Mouse (Mus musculus) testis, postnatal 10 days (tissue): Measurements from ENCODE around the gene Ankrd17.

Experiments
- DNase-seq: peaks from one replicate; pipeline ENCODE4 v3.0.0; 2021; ENCODE audit warnings: low spot score

Ankrd17 gene

DNA sequence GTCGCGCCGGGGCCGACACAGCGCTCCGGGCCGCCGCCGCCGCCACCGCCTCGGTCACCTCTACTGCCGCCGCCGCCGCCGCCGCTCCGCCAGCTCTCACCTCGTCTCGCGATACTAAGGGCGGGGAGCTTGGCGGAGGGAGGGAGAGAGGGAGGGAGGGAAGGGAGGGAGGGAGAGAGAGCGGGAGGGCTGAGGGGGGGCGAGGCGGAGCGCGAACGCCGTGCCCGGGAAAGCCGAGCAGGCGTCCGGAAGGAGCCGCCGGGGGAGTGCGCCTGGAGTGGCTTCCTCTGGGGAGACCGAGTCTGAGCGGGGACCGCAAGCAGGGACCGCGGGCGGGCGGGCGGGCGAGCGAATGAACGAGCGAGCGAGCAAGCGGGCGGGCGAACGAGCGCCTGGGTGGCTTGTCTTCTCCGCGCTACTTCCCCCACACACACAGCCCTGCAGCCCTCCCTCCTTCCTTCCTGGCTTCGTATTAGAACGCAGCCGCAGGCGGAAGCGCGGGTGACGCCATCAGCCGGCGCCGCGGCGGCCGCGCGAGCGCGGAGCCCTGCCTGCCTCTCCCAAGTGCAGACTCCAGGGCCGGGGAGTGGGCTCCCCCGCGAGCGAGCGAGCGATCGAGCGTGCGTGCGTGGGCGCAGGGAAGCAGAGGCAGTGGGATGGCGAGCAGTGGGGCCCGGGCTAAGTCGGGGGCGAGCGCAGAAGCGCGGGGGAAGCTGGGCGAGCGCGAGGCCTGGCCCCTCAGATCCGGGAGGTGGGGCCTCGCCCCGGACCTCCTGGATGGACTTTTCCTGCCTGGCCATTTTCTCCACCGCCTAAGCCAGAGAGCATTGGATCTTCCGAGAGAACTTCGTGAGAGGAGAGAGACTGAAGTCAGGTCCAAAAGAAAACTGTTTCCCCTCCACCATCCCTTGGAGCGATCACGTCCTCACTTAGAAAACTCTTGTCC, at the start of gene Ankrd17:
Gene Ankrd17, minus strand, starts transcription at position 457 of the 946 bp plus-strand sequence.
- peak; percentile 93 for DNase-seq

DNA sequence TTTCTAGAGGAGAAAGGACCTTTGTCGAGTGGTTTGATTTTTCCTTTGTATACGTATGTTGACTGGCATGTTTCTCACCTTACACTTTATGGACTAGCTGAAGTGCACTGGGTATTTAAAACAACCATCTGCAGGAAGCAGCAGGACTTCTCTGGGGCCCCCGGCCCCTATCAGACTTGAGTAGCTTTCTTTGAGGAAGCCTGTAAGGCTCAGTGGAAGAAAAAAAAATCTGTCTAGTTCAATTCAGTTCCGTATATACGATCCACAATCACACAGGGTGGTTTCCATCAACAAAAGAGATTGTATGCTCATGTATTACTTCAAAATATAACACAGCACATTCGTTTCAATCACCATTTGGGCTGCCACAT, 48.5 kb upstream of the Ankrd17 start:
- no peak for DNase-seq

DNA sequence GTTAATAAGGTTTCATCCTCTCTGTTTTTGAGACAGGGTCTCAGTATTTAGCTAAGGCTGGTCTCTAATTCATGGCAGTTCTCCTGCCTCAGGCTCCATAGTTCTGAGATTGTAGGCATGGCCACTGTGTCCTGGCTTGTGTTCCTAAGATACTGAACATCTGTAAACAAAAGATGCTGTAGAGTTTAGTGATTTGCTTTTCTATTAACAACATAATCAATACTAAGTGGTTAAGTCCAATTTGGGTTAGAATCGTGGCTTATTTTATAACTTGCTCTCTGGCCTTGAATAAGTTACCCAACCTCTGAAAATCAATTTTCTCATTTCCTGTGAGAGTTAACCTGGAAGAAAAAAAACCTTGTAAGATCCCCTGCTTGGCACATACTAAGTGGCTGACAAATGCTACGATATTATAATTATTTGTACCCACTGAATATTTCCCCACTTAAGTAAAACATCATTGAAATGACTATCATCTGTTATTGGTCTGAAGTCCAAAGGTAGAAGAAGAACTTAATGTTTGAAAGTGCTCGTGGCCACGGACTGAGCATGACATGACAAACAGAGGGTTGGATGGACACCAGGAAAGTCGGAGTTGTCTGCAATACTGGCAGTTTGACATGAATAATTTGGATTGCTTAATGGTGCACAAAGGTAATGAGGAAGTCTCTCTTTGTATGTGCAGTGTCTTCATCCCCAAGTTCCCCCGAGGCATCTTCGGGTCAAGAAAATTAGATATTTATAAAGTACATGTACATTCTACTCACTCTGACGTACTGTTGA, 48.0 kb upstream of the Ankrd17 start:
- DNase-seq: no peak

DNA sequence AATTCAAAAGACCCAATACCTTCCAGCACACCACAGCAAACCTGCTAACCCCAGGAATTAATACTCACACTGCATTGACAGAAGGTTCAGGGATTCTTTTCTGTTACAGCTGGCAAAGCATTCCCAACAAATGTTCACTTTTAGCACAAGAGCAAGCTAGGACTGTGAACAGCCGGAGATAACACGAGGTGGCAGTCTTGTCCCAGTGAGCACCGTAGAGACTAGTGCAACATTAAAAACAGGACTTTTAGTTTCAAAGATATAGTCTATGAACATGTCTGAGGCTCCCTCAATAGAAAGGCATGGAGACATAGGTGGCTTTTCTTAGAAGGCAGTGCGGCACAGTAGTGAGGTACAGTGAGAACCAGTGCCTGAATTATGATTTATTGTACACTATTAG, 38.8 kb upstream of the Ankrd17 start:
- peak; percentile 49 for DNase-seq

DNA sequence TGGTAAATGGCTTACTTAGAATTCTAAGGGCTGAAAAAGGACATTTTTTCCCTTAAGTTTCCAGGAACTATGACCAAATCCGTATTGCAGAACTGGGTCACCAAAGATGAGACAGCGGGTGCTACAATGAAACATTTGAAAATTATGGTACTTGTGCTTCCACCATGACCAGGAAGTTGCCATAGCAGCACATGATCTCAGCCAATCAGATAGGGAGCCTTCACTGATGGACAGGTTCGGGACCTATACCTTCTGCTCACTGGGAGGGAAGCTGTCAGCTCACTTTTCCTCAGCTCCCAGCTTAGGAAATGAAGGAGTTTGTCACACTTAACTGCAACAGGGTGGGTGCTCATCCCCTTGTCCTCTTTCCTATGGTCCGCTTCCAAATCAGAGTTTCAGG, 30.4 kb upstream of the Ankrd17 start:
- no peak for DNase-seq

DNA sequence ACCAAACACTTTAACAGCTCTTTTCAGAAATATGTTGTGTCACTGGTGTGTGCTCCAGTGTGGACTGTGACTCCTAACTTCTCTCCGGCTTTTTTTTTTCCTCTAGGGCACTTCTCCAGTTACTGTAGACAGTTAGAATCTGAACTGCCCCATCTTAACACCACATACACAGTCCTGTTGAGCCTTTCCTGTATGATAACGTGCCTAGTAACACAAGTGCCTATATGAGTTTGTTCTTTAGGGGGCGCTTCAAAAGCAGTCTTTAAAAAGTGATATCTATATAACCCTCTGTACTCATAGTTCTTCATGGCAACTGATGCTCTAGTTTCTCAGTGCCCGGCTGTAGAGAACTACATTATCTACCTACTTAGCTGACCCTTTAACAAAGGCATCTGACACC, 27.9 kb upstream of the Ankrd17 start:
- no peak for DNase-seq

DNA sequence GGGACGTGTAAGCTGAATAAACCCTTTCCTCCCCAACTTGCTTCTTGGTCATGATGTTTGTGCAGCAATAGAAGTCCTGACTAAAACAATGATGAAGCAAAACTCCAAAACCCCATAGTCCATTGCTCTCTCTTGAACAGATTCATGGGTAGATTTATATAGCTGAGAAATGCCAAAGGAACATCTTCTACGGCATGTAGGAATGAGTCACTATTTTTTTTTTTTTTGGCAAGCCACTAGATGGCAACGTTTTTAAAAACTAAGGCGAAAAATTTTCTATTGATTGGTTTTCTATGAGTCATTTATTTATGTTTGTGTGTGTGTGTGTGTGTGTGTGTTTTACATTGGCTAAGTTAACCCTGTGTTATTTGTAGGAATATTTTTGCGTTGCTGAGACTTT, 27.4 kb upstream of the Ankrd17 start:
- no peak for DNase-seq

DNA sequence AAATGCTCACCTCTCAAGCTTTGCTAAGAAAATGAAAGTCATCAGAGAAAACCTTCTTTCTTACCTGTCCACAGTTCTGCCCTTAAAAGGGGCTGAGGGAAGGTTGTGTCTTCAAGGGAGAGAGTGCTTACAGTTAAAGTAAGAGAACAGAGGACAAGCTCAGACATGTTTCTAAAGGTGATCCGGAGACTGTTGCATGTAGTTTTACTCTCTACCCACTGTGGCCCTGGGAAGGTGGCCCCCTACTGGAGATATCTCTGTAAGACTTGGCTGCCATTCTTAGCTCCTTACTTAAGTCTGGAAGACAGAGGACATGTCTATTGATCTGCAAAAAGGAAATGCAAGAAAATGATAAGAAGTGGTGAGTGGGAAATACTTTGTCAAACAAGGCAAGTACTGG, 16.7 kb upstream of the Ankrd17 start:
- no peak for DNase-seq

DNA sequence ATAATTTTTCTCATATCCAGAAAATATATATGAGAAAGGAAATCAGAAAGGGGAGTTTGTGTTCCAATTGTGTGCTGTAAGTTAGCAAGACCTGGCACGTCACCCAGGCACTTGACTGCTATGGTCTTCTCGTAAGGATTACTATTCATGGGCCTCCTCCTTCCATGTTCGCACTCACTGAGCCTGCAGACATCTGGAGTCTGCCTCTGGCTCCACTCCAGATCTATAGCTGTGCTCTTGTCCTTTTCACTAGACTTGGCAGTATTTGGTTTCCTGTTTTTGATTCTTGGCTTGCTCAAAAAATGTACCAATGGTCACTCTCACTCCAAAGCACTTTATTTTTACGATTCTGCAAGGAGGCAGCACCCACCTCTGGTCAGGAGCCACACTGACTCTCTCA, 15.1 kb upstream of the Ankrd17 start:
- DNase-seq: no peak

DNA sequence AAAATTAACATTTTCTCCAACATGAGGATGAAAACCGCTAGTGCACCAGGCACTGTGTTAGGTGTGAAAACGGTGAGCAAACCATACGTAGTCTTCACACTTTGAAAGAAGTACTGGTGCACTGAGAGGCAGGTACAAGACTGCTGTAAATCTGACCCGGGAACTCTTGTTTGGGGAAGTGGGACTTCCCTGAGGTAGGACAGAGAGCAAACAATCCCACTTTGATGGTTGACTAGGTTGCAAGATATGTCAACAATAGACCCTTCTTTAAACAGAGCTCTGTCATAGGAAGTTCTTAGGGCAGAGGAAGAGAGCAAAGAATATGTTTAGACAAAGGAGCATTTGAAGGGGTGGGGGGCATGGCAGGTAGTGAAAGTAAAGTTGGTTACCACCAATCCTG, 7.3 kb upstream of the Ankrd17 start:
- DNase-seq: no peak

DNA sequence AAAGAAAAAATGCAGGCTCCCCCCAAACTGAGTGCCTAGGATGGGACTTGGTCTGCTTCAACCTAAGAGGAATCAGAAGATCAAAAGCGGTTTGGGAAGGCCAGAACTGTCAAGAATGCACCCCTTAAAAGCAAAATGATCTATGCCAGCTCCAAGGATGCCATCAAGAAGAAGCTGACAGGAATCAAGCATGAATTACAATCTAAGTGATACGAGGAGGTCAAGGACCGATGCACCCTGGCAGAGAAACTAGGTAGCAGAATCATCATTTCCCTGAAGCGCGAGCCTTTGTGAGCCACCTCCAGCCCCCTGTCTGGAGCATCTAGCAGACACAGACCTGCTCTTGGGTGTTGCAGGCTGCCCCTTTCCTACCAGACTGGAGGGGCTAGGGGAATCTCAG, 4.0 kb upstream of the Ankrd17 start:
- DNase-seq: no peak

DNA sequence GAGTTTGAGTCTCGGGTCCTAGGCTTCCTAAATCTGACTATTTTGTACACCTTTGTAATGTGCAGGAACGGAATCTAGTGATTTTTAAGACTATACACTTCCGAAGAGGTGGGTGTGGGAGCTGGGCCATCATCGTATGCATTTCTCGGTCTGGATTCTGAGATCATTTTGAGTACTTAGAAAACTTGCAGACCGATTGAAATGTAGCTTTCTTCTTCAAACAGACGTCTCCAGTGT, 608 bp upstream of the Ankrd17 start, which contains the start of gene Gm9958:
Gene Gm9958, plus strand, starts transcription at position 138 of the 237 bp plus-strand sequence.
- no peak for DNase-seq

DNA sequence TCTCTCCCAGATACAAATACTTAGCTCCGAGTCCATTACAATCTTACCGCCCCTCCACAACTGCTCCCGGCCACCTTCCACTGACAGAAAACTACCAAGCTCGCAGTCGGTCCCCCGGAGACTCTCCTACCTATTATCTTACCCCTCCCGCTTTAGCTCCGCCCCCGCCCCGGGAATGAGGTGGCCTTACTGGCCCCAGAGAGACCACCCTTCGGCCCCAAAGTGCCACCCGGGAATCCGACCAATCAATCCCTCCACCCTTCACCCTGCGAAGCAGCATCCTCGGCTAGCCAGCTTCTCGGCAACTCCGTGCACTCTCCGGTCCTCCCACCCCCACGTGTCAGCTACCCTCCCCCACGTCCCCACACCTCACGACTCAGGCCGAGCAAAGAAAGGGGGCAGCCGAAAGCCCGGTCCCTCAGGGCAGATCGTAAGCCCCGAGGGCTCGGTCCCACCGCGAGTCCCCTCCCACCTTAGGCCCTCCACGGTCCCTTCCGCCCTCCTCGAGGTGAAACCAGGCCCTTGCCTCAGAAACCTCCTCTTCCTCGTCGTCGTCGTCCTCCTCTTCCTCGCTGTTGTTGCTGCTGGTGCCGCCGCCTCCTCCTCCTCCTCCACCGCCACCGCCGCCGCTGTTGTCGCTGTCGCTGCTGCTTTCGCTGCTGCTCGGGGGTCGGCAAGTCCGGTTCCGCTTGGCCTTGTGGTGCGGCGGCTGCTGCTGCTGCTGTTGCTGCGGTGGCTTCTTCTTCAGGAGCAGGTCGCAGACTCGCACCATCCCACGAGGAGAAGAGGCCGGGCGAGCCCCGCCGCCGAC, 1.0 kb downstream of the Ankrd17 start:
- DNase-seq: peak; percentile 78

DNA sequence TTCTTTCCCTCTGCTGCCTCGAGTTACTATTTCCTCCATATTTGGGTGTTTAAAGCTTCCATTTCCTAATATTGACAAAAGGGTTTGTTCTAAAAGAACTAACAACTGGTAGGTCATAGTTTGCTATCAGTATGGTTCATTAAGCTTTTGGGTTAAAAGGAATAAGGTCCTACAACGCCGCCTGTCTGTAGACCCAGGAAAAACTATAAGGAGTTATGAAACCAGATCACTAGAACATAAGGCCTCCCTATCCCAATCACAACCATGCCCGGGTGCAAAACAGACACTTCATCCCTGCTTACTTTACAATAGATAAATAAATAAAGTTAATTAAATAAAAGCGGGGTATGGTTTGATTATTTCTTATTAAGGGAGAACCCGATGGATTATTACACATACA, 1.9 kb downstream of the Ankrd17 start:
- DNase-seq: peak; percentile 76

DNA sequence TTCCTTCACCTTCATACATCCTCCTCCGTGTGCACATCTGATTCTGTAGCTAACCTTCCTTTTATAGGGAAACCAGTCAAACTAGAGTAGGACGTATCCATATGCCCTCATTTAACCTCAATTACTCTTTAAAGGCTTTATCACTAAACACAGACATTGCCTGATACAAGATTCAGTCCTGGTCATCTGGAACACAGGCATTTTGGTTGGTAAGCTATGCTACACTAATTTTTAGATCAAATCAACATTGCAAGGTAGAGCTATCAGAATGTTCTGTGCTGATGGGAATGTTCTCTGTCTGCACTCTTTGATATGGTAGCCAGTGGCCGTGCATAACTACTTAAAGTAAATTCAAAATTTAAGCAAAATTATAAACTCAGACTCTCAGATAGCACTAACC, 10.6 kb downstream of the Ankrd17 start:
- DNase-seq: no peak

DNA sequence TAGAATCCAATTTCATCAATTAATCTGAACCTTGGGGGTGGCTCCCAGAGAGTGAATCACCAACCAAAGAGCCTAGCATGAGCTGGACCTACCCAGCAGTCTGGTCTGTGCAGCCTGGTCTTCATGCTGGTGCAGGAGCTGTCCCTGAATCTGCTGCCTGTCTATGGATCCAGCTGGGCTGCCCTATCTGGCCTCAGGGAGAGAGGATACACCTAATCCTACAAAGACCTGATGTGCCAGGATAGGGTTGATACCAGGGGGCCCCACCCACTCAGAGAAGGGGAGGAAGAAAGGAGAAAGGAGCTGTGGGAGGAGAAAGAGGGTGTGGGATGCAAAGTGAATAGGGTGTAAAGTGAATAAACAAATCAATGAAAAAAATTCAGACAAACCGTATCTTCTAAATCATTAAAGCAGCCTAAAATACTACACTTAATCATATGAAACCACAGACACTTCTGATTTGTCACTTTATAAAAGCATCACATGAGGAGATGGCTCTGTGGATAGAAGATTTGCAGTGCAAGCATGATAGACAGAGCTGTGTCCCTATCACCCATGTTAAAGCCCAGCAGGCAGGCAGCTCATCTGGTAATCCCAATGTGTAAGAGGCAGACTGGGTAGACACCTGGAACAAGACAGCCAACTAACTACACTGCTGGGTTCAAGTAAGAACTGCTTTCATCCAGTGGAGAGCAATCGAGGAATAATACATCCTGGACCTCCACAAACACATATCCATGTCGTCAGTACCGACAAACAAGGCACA, 12.6 kb downstream of the Ankrd17 start:
- no peak for DNase-seq

DNA sequence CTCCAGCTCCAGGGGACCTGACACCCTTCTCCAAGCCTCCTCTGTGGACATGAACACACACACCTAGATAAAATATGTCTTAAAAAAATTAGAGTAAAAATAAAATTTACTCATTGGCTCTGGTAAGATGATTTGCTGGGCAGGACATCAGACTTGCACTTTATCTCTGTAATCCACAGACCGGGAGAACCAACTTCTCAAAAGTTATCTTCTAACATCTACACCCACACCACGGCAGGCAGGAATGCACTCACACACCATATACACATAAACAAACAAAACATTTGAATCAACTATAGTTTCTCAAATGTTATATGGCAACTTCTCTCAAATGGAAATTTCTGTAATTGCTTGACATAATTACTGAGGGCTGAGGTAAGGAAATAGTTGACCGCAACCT, 19.5 kb downstream of the Ankrd17 start:
- no peak for DNase-seq

DNA sequence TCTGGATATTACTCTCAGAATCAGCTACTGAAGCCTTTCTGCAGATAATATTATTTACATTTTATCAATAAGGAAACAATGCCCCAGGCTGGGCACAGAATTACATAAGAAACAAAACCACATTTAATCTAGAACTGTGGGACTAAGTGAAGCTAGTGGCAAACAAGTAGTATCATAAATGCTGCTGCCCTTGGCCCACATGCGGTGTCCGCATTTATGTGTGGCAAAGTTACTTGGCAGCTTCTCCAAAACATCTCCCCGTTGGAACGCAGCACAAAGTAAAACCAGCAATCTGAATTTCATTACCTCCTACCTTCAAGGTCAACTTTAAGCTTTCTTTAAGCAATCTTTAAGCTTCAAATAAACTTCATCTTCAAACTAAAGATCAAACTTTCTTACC, 25.5 kb downstream of the Ankrd17 start:
- no peak for DNase-seq

DNA sequence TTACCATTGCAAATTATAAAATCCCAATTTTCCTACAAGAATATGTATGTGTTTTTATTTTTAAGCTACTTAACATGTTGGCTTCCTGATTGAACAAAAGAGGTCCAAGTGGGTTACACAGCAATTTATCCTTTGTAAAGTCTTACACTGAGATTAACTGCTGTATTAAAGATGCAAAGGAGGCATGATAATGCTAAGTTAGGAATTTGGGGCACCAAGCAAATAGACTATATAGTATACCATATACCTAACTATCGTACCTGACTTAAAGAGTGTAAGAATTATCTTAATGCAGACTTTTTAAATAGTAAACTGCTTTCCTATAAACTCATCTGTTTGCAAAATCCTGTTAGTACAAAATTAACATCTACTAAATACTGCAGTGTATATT, 26.4 kb downstream of the Ankrd17 start:
- no peak for DNase-seq

DNA sequence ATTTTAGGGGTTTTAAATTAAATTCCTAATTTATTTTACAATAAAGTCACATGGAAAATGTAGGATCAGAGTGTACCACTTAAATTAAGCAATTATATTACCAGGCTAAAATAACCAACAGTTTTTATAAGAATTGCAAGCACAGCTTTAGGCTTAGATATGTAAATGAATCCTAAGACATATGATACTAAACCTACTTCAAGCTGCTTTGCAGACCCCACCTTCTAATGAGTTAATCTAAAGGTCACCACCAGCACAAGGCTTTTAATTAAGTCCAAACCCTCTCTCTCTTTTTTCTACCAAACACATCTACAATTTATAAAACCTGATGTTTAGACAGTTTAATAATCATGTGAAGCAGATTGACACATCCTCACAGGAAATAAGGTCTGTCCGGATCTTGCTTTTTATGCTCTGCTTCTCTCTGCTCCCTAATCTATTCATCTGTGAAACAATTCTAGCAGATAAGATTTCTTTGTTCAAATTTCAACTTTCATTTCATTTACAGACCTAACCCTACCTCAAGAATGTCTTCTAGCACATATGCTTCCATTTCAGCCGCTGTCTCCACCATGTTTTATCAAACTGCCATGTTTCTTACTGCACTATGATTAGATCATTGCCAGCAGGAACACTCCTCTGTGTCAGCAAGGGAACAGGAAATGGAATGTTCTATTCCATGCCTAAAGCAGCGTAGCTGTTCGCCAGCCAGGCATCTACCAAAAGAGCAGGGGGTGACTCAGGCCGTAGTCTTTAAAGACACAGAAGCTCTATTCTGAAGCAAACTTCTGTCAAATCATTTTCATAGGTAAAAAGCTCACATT, 27.0 kb downstream of the Ankrd17 start:
- peak; percentile 43 for DNase-seq
